Mouse (Mus musculus): ENCODE measurements around the gene Smg7. TPM values are rescaled to one million over a fixed set of nuclear protein-coding genes. Genes with fewer than 3 reads are reported as not detected.

Gene Smg7
- polyA plus RNA-seq, 1 experiment from 2014 or later: 10.3 TPM

GRCm38 (mm10) chr1:152799897-152800296 lies 102.5 kb downstream of the Smg7 start, which contains the start of gene Ncf2:
Ncf2 (plus strand) TSS chr1:152800194.
- no peak within 1 kb of the TSS for H3K4me2 ChIP-seq (replicated peaks; ENCODE audit: low read depth)
- ATAC-seq (ENCODE audit: low FRiP score, low TSS enrichment): peak; percentile 72; the same call in 1 of the 2 replicates
- DNase-seq (ENCODE audit: low spot score): no peak
- no peaks in the 10 kb centered on the region for H3K9me3 ChIP-seq (ENCODE audit: control insufficient read depth, low read length)
- H3K4me3 ChIP-seq (ENCODE audit: low read depth, low read length): no peak within 1 kb of the TSS
- TF ChIP-seq EP300 (optimal IDR thresholded peaks at IDR 0.05) (no peak), CTCF (IDR thresholded peaks at IDR 0.05; ENCODE audit: low read depth) (no peak)
- no peaks in the 10 kb centered on the region for H3K4me1 ChIP-seq (replicated peaks; ENCODE audit: control insufficient read depth, insufficient read depth)
- H3K27me3 ChIP-seq (ENCODE audit: control insufficient read depth, insufficient read depth, low read length): no peaks in the 10 kb centered on the region
- 30% methylated on average over 2 of the region's 2 CpGs for WGBS
- no peaks in the 10 kb centered on the region for H3K36me3 ChIP-seq (ENCODE audit: control insufficient read depth, insufficient read depth, low read length)
- H3K27ac ChIP-seq (replicated peaks): 0 out of 2 replicates have a peak within 1 kb of the TSS, but pooled peaks have one; percentile 24
- H3K9ac ChIP-seq (ENCODE audit: low read length): no peak within 1 kb of the TSS

GRCm38 (mm10) chr1:152798125-152798524 lies 104.3 kb downstream of the Smg7 start:
- WGBS: 61% methylated on average over 9 of the region's 9 CpGs
- no peak overlapping the region for H3K27ac ChIP-seq (replicated peaks)
- H3K4me2 ChIP-seq (replicated peaks; ENCODE audit: low read depth): no peak overlapping the region
- no peaks in the 10 kb centered on the region for H3K4me1 ChIP-seq (replicated peaks; ENCODE audit: control insufficient read depth, insufficient read depth)
- H3K36me3 ChIP-seq (ENCODE audit: control insufficient read depth, insufficient read depth, low read length): no peaks in the 10 kb centered on the region
- ATAC-seq (ENCODE audit: low FRiP score, low TSS enrichment): no peak
- no peak for DNase-seq (ENCODE audit: low spot score)
- TF ChIP-seq CTCF (IDR thresholded peaks at IDR 0.05; ENCODE audit: low read depth) (no peak), EP300 (optimal IDR thresholded peaks at IDR 0.05) (no peak)
- H3K4me3 ChIP-seq (ENCODE audit: low read depth, low read length): no peak overlapping the region
- H3K27me3 ChIP-seq (ENCODE audit: control insufficient read depth, insufficient read depth, low read length): no peaks in the 10 kb centered on the region
- no peak overlapping the region for H3K9ac ChIP-seq (ENCODE audit: low read length)
- no peaks in the 10 kb centered on the region for H3K9me3 ChIP-seq (ENCODE audit: control insufficient read depth, low read length)

- no peak for DNase-seq (ENCODE audit: low spot score)
- Histone ChIP-seq H3K36me3 (ENCODE audit: control insufficient read depth, insufficient read depth, low read length) (no peaks in the 10 kb centered on the region), H3K4me1 (replicated peaks; ENCODE audit: control insufficient read depth, insufficient read depth) (no peaks in the 10 kb centered on the region), H3K4me2 (replicated peaks; ENCODE audit: low read depth) (no peak overlapping the region), H3K27me3 (ENCODE audit: control insufficient read depth, insufficient read depth, low read length) (no peaks in the 10 kb centered on the region), H3K27ac (replicated peaks) (0 out of 2 replicates have a peak overlapping the region, but pooled peaks have one; percentile 8), H3K9me3 (ENCODE audit: control insufficient read depth, low read length) (no peaks in the 10 kb centered on the region), H3K4me3 (ENCODE audit: low read depth, low read length) (no peak overlapping the region), H3K9ac (ENCODE audit: low read length) (no peak overlapping the region)
- peak; percentile 60; the same call in 1 of the 2 replicates for ATAC-seq (ENCODE audit: low FRiP score, low TSS enrichment)
- TF ChIP-seq CTCF (IDR thresholded peaks at IDR 0.05; ENCODE audit: low read depth) (no peak), EP300 (optimal IDR thresholded peaks at IDR 0.05) (no peak)
- WGBS: 74% methylated on average over 8 of the region's 8 CpGs
Measured at GRCm38 (mm10) chr1:152796683-152797263, 105.7 kb downstream of the Smg7 start.

GRCm38 (mm10) chr1:152795688-152796255 lies 106.7 kb downstream of the Smg7 start:
- 60% methylated on average over 8 of the region's 8 CpGs for WGBS
- Histone ChIP-seq H3K27ac (replicated peaks) (no peak overlapping the region), H3K4me2 (replicated peaks; ENCODE audit: low read depth) (no peak overlapping the region), H3K27me3 (ENCODE audit: control insufficient read depth, insufficient read depth, low read length) (no peaks in the 10 kb centered on the region), H3K4me3 (ENCODE audit: low read depth, low read length) (no peak overlapping the region), H3K9me3 (ENCODE audit: control insufficient read depth, low read length) (no peaks in the 10 kb centered on the region), H3K4me1 (replicated peaks; ENCODE audit: control insufficient read depth, insufficient read depth) (0 out of 2 replicates have a peak, but pooled peaks cover 3% of the 10 kb centered on the region), H3K9ac (ENCODE audit: low read length) (no peak overlapping the region), H3K36me3 (ENCODE audit: control insufficient read depth, insufficient read depth, low read length) (no peaks in the 10 kb centered on the region)
- TF ChIP-seq CTCF (IDR thresholded peaks at IDR 0.05; ENCODE audit: low read depth): no peak
- TF ChIP-seq EP300 (optimal IDR thresholded peaks at IDR 0.05): no peak
- ATAC-seq (ENCODE audit: low FRiP score, low TSS enrichment) (no peak), DNase-seq (ENCODE audit: low spot score) (no peak)

GRCm38 (mm10) chr1:152793495-152794130 lies 108.8 kb downstream of the Smg7 start:
- ATAC-seq (ENCODE audit: low FRiP score, low TSS enrichment): no peak

More at GRCm38 (mm10) chr1:152793495-152794130, 108.8 kb downstream of the Smg7 start:
- Histone ChIP-seq H3K4me2 (replicated peaks; ENCODE audit: low read depth) (no peak overlapping the region), H3K9ac (ENCODE audit: low read length) (no peak overlapping the region), H3K4me1 (replicated peaks; ENCODE audit: control insufficient read depth, insufficient read depth) (0 out of 2 replicates have a peak, but pooled peaks cover 3% of the 10 kb centered on the region), H3K27me3 (ENCODE audit: control insufficient read depth, insufficient read depth, low read length) (no peaks in the 10 kb centered on the region), H3K36me3 (ENCODE audit: control insufficient read depth, insufficient read depth, low read length) (no peaks in the 10 kb centered on the region), H3K27ac (replicated peaks) (no peak overlapping the region), H3K4me3 (ENCODE audit: low read depth, low read length) (no peak overlapping the region), H3K9me3 (ENCODE audit: control insufficient read depth, low read length) (no peaks in the 10 kb centered on the region)
- DNase-seq (ENCODE audit: low spot score): no peak
- TF ChIP-seq EP300 (optimal IDR thresholded peaks at IDR 0.05) (no peak), CTCF (IDR thresholded peaks at IDR 0.05; ENCODE audit: low read depth) (no peak)
- WGBS: 70% methylated on average over 6 of the region's 6 CpGs

Measured in stomach, postnatal 0 days (tissue).